8 mouse cellular contexts compared by ENCODE assay signal in genomic region chr13:91807874-91808575, GRCm38 (mm10). TPM values are rescaled to one million over a fixed set of nuclear protein-coding genes. Genes with fewer than 3 reads are reported as not detected.
DNase-seq lines count a peak whose midpoint lies in the region; ATAC-seq lines count a peak whose summit lies in the region.

No protein-coding gene starts in this region.

- WGBS in lung, embryonic 16.5 days, result 10% methylated on average over 20 of the region's 20 CpGs
- 44% methylated on average over 20 of the region's 20 CpGs for WGBS in forebrain, embryonic 11.5 days
- 39% methylated on average over 20 of the region's 20 CpGs for WGBS in limb, embryonic 12.5 days
- WGBS in neural tube, embryonic 13.5 days, result 42% methylated on average over 20 of the region's 20 CpGs

- H3K9ac ChIP-seq in lung, embryonic 16.5 days (ENCODE audit: low read length), result peak overlapping the region; percentile 98
- H3K9ac ChIP-seq in forebrain, embryonic 11.5 days (ENCODE audit: low read length), result peak overlapping the region; percentile 96
- peak overlapping the region; percentile 95 for H3K9ac ChIP-seq in limb, embryonic 12.5 days (replicated peaks)
- peak overlapping the region; percentile 91 for H3K9ac ChIP-seq in neural tube, embryonic 13.5 days

- H3K27ac ChIP-seq in lung, embryonic 16.5 days (ENCODE audit: low read length), result peak overlapping the region; percentile 94
- H3K27ac ChIP-seq in forebrain, embryonic 11.5 days (ENCODE audit: low read depth, low read length), result peak overlapping the region; percentile 79
- H3K27ac ChIP-seq in limb, embryonic 12.5 days, result peak overlapping the region; percentile 96
- peak overlapping the region; percentile 97 for H3K27ac ChIP-seq in neural tube, embryonic 13.5 days (replicated peaks)

- no peak for ATAC-seq in lung, embryonic 16.5 days (ENCODE audit: low read depth)
- ATAC-seq in activated CD4-positive, CD25-positive, alpha-beta regulatory T cell, adult 4 months, result peak; percentile 12
- ATAC-seq in forebrain, embryonic 11.5 days (replicated peaks; ENCODE audit: low FRiP score), result no peak; the same call in 1 of the 2 replicates
- ATAC-seq in limb, embryonic 12.5 days (ENCODE audit: insufficient number of reproducible peaks, insufficient read depth, low FRiP score, low TSS enrichment, low read depth), result no peak
- peak; percentile 56 for ATAC-seq in neural tube, embryonic 13.5 days (ENCODE audit: low read depth)

- H3K27me3 ChIP-seq in lung, embryonic 16.5 days (ENCODE audit: control insufficient read depth, insufficient read depth, low read depth, low read length), result no peaks in the 10 kb centered on the region
- no peaks in the 10 kb centered on the region for H3K27me3 ChIP-seq in forebrain, embryonic 11.5 days (ENCODE audit: control insufficient read depth, insufficient read depth, low read length)
- no peaks in the 10 kb centered on the region for H3K27me3 ChIP-seq in limb, embryonic 12.5 days
- H3K27me3 ChIP-seq in neural tube, embryonic 13.5 days, result no peaks in the 10 kb centered on the region

- peak overlapping the region; percentile 94 for H3K4me3 ChIP-seq in lung, embryonic 16.5 days (ENCODE audit: low read length)
- peak overlapping the region; percentile 94 for H3K4me3 ChIP-seq in forebrain, embryonic 11.5 days (ENCODE audit: low read depth, low read length)
- peak overlapping the region; percentile 90 for H3K4me3 ChIP-seq in limb, embryonic 12.5 days (replicated peaks)
- H3K4me3 ChIP-seq in neural tube, embryonic 13.5 days, result peak overlapping the region; percentile 87

- intact Hi-C loops in left cerebral cortex, postnatal 10 days (cut with DNase I), result loop anchor here (5.0 kb wide), 1 partner anchor 529 kb away; no protein-coding TSS in a partner anchor

- H3K4me2 ChIP-seq in lung, embryonic 16.5 days (ENCODE audit: low read depth, low read length), result peak overlapping the region; percentile 80
- H3K4me2 ChIP-seq in forebrain, embryonic 11.5 days (ENCODE audit: low read depth, low read length, severe bottlenecking), result peak overlapping the region; percentile 66
- H3K4me2 ChIP-seq in limb, embryonic 12.5 days, result peak overlapping the region; percentile 67
- H3K4me2 ChIP-seq in neural tube, embryonic 13.5 days, result peak overlapping the region; percentile 66

- H3K9me3 ChIP-seq in lung, embryonic 16.5 days (ENCODE audit: control insufficient read depth, low read length), result no peaks in the 10 kb centered on the region
- no peaks in the 10 kb centered on the region for H3K9me3 ChIP-seq in forebrain, embryonic 11.5 days (ENCODE audit: control insufficient read depth, low read length)
- H3K9me3 ChIP-seq in limb, embryonic 12.5 days, result no peaks in the 10 kb centered on the region
- no peaks in the 10 kb centered on the region for H3K9me3 ChIP-seq in neural tube, embryonic 13.5 days

- no peak for DNase-seq in lung, adult 18-20 months
- no peak for DNase-seq in forebrain, embryonic 11.5 days (ENCODE audit: low spot score)
- DNase-seq in left cerebral cortex, postnatal 10 days (ENCODE audit: extremely low spot score in 1 of 2, low spot score in 2 of 2), result no peak
- DNase-seq in adrenal gland, postnatal 4 days (ENCODE audit: low spot score in 2 of 2), result no peak

- peaks cover 13% of the 10 kb centered on the region for H3K36me3 ChIP-seq in lung, embryonic 16.5 days (ENCODE audit: control insufficient read depth, insufficient read depth, low read length)
- H3K36me3 ChIP-seq in forebrain, embryonic 11.5 days (ENCODE audit: control insufficient read depth, insufficient read depth, low read length), result peaks cover 2% of the 10 kb centered on the region; the same call in 1 of the 2 replicates
- peaks cover 19% of the 10 kb centered on the region for H3K36me3 ChIP-seq in limb, embryonic 12.5 days
- peaks cover 19% of the 10 kb centered on the region for H3K36me3 ChIP-seq in neural tube, embryonic 13.5 days

- peaks cover 9% of the 10 kb centered on the region for H3K4me1 ChIP-seq in lung, embryonic 16.5 days (replicated peaks; ENCODE audit: control insufficient read depth, insufficient read depth, low read length)
- no peaks in the 10 kb centered on the region for H3K4me1 ChIP-seq in forebrain, embryonic 11.5 days (replicated peaks; ENCODE audit: control insufficient read depth, insufficient read depth, low read length)
- peaks cover 9% of the 10 kb centered on the region for H3K4me1 ChIP-seq in limb, embryonic 12.5 days (replicated peaks)
- H3K4me1 ChIP-seq in neural tube, embryonic 13.5 days (replicated peaks), result peaks cover 15% of the 10 kb centered on the region

RNA-seq across cellular contexts. Expression of gene Zcchc9, which starts 0.5 kb away (rescaled TPM):
- polyA plus RNA-seq in lung, embryonic 16.5 days (2015; fragmentation: Nextera tagmentation; extraction: Ambion mirVana), result 33.1 and 34.1 TPM in 2 replicates
- polyA plus RNA-seq in activated CD4-positive, CD25-positive, alpha-beta regulatory T cell, adult 4 months (2017; shearing (Covaris generic)), result 10 to 100 TPM; 46.0 to 46.9 TPM
- polyA plus RNA-seq in forebrain, embryonic 11.5 days (2014; fragmentation: Nextera tagmentation; extraction: Ambion mirVana), result 31.0 and 33.8 TPM in 2 replicates
- polyA plus RNA-seq in limb, embryonic 12.5 days (2016; fragmentation: Nextera tagmentation; extraction: Ambion mirVana), result 33.1 and 34.7 TPM in 2 replicates
- 18.5 and 19.0 TPM in 2 replicates for polyA plus RNA-seq in neural tube, embryonic 13.5 days (2015; fragmentation: Nextera tagmentation; extraction: Ambion mirVana)
- 10 to 100 TPM; 15.3 to 15.9 TPM for total RNA-seq in left cerebral cortex, postnatal 10 days (2021)
- 10 to 100 TPM; 31.1 to 33.0 TPM for total RNA-seq in adrenal gland, postnatal 4 days (2021)

Comparison
In these comparisons a context has a peak if more than half of its experiments do, and no peak if none do; other contexts are left out.
1. ATAC-seq: peak in activated CD4-positive, CD25-positive, alpha-beta regulatory T cell, adult 4 months (single experiment) and neural tube, embryonic 13.5 days (single experiment); none in lung, embryonic 16.5 days (single experiment), forebrain, embryonic 11.5 days (single experiment) and limb, embryonic 12.5 days (single experiment).
2. Peak in every context shown above with its lines, with median percentiles within 50 percentile points of each other: H3K27ac ChIP-seq, H3K4me2 ChIP-seq, H3K4me3 ChIP-seq and H3K9ac ChIP-seq.